Mouse (Mus musculus) gastrocnemius, adult 8-10 months (tissue): Measurements from ENCODE around the gene Trak1. TPM values are rescaled to one million over a fixed set of nuclear protein-coding genes. Genes with fewer than 3 reads are reported as not detected.

Experiments used
- DNase-seq, 2 experiments: peaks; one replicate each; pipeline ENCODE4 v3.0.0; 2022; ENCODE audit warnings: low spot score in 2 of 2
- total RNA-seq, 4 experiments: library from RNA; stranded (reverse); gene quantifications; 2 replicates each; pipeline ENCODE4 v1.2.4; 2022

Trak1 gene
- total RNA-seq, result 100 to 1,000 TPM; 133 to 200 (median 169) TPM

DNA sequence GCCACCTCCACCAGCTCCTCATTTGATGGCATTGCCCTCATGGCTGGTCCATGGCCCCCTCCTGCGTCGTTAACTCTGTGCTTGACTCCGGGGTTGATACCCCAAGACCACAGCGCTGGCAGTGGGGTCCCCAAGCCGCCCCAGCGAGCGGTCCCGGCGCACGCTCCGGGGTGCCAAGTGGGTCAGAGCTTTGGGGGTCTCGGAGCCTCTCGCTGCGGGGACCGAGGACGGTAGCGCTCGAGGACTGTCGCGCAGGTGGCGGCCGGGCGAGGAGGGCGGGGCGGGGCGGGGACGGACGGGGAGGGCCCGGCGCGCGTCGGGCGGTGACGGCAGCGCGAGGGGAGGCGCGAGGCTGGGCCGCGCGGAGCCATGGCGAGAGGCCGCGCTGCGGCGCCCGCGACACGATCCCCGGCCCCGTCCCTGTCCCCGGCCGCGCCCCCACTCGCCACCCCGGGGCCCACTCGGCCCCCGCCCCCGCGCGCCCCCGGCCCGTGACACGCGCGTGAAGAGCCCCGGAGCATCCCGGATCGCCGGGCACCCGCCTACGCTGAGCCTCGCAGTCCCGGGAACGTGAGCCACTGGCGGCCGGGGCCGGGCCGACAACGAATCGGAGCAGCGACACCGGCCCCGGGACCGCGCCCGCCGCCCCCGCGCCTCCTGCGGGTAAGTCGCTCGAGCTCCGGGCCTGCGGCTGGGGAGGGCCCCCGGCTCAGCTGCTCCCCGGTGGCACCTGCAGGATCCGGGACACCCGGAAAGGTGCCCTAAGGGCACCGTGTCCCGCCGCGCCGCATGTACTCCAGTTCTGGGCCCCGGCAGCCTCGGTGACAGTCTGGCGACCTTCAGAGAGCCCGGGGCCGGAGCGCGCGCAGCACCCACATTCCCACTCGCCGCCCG is at the start of gene Trak1:
Trak1 (plus strand) TSS at position 332 of the 894 bp plus-strand sequence.
- peak; percentile 45 to 62 for DNase-seq

DNA sequence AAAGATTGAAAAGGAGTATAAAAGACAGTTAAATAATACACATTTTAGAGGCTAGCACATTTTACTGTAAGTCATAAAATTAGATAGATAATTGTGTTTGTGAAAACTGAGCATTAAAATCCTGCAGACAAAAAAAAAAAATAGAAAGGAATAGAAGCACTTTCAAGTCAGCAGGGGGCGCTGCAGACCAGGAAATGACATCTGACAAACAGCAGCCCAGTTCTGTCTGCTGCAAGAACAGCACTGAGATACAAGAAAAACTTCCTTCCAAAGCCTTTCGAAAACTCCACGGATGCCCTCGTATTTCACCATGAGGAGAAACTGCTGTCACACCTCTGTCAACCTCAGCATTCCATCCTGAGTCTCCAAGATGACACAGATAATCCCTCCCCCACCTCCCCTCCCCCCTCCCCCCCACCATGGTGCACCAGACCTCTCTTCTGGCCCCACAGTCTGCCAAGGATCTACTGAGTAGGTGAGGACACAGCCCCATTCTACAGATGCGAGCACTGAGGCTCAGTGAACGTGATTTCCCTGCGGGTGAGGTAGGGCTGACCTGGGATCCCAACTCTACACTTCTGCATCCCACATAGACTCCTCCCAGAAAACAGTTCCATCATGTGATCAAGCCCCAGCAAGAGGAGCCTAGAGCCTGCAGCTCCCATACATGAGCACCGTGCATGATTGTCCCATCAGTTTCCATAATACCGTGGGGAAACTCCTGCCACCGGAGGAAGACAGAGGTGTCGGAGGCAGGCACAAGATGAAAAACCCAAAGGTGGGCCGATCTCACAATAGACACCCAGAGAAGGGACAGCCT is 49.1 kb upstream of the Trak1 start:
- peak; percentile 66 to 68 for DNase-seq

DNA sequence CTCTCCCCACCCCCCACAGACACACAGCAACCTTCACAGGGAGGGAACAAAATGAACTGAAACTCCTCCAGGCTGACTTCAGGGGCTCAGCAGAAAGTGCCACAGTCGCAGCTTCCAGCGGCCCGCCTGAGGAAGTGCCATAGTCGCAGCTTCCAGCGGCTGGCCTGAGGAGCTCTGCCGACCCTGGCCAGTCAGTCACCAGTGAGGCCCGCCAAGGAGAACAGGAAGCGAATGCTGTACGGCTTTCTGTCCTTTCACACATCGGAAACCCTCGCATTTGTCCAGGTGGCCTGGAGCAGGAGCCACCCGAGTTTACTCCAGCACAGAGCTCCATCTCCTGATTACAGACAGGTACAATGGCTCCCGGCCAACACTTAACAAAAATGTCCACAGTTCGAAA is 47.5 kb upstream of the Trak1 start:
- DNase-seq, result peak; percentile 2

DNA sequence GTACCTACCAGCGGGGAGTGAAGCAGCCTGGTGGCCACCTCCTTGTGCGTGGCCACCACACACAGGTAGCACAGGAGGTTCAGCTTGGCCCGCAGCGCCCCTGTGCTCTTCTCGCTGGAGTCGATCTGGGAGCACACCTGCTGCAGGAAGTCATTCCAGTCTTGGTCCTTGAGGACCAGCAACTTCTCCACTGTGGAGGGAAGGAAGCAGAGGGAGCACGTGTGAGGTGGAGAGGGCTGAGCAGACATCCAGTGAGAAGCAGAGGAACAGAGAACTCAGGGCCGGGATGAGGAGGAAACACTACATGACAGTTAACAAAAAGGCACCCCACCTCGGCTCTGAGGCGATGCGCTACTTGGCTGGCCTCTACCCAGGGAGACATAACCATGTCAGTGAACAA is 46.4 kb upstream of the Trak1 start:
- peak in 1 of 2 experiments; percentile 1 for DNase-seq

DNA sequence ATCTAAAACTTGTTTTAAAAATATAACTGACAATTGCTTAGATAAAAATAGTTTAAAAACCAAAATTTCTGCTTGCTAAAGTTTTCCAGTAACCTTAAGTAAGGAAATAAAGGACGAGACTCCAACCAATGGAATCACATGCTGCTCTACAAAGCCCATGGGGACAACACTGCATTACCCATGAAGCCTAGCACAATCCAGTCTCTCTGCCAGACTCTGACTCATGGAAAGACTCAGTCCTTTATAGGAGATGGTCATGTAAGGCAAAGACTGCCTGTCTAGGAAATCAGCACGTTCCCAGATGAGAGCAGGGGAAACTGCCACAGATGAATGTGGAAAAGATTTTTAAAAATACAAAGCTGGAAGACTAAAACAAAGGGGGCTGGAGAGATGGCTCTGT is 43.3 kb upstream of the Trak1 start:
- DNase-seq, result peak; percentile 6 to 11

DNA sequence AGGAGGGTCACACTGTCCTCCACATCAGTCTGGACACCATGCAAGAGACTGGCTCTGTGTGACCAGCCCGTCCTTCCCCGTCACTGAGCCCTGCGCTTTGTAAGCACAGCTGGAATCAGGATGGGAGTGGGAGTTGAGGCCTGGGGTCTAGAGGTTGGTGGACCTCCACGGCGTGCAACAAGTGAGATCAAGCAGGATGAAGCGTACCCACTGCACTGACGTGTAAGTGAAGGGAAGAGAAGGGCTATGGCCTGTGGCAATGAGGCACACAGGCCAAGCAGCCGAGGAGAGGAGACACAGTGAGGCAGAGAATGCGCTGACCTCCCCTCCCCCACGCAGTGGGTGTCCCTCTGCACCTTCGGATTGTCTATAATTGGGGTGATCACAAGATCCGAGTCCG is 42.5 kb upstream of the Trak1 start:
- peak; percentile 1 to 2 for DNase-seq

DNA sequence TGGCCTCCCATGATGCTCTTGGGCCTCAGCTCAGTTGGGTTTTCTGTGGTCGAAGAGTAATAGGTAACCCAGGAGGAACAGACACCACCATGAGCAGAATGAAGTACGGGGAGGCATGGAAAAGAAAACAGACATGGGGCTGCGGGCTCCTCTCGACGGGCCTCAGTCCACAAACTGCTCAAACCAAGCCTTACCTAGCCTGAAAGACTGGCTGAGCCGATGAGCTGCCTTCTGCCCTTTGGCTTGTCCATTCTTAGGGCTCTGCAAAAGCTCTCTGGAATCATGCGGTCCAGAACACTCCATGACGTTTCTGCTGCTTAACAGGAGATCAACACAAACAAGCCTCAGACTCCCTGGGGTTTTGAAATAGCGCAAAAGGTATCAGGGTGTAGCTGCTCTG is 40.2 kb upstream of the Trak1 start:
- DNase-seq, result peak in 1 of 2 experiments; percentile 1

DNA sequence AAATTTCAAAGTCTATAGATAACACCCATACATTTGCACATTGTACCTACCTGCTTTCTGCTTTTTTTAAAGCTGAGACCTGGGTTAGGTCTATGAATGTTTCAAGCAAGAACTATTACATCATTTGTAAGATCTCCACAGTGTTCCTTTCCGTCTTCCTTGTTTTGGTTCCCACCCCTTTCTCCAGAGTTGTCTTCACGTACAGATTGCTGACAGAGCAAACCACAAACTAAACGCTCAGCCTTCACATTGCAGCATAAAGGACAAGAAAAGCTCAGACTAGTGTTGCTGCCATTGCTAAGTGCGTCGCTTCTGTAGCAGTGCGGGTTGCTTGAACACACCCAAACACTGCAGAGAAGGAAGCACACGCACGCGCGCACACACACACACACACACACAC is 32.0 kb upstream of the Trak1 start:
- no peak for DNase-seq

DNA sequence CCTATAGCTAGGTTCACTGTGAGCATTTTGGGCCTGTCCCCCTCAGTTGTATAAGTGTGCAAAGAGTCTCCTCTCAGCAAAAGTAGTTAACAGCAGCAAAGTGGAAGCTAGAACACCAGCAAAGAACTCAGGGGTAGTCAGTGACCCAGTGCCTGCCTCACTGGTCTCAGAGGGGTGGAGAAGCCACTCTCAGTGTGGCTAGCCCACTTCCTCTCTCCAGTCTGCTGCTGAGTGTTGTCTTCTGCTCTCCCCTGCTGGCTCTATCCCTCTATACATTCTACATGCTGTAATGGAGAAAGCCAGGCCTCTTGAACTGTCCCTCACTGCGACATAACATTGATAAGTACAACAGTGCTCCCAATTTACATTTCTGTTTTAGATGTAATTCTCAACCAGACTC is 26.2 kb upstream of the Trak1 start:
- DNase-seq, result no peak

DNA sequence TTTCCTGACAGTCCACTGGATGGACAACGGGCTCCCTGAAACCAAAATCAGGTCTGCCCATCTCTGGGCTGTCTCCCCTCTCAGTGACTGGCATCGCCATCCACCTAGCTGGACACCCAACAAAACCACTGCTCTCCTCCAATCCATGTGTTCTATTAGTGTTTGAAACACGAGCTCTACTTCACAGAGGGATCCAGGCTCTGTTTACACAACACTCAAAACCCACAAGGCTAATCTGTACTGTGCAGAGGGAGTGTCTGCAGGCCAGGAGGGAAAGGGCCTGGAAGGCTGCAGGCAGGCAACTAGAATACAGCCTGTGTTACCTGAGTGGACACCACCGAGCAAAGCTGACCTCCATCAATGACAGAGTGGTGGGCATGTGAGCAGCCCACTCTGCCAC is 25.7 kb upstream of the Trak1 start:
- DNase-seq, result no peak

DNA sequence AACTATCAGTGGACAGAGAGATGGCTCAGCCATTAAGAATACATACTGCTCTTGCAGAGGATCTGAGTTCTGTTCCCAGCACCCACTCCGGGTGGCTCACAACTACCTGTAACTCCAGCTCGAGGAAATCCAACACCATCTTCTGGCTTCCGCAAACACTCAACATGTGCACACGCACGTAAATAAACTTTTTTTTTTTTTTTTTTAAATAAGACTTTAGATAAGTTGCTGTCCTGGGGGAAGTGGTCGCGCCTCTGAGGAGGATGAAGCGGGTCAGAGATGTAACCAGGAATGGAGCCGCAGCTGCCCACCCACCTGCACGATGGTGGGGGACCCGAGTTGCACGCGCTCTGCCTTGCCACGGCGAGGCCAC is 20.6 kb upstream of the Trak1 start:
- DNase-seq, result no peak

DNA sequence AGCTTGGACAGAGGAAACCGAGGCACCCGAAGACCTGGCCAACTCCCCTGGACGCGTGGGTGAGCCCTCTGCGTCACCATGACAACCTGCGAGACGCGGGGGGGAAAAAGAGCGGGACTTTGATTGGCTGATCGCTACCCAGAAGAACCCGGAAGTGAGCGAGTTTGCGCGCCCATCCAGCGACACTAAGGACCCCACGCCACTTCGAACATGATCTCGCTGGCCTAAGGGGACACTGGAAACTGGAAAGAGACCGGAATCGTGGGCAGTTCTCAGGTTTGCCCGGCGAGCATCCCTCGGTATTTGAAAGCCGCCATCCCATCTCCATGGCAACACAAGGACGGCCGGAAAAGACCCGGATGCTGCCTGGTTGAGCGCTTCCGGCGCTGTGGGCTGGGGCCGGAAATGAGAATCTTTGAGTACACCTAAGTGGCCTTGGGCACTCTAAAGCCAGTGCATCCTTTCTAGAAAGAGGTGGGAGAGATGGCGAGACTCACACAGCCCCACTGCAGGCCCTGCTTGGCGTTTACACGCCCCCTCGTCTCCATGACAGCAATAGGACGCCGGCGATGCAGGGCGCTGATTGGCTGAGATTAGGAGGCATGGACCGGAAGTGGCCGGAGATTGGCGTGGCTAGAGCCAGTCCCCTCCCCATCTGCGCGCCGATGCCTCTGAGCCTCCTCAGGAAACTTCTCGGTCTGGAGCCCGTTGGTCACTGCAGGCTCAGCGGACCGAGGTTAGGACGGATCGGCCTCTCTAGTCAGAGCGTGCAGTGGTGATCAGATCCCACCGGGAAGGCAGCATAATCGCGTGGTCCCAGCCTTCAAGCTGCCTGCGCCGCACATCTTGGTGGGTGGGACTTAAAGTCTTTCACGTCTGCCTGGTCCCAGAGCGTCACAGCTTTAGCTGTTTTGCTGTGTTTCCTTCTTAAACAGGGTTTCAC is 19.9 kb upstream of the Trak1 start, which contains the start of gene Ulk4:
Ulk4 (minus strand) TSS at position 80 of the 943 bp plus-strand sequence.
- peak; percentile 85 to 87 for DNase-seq

DNA sequence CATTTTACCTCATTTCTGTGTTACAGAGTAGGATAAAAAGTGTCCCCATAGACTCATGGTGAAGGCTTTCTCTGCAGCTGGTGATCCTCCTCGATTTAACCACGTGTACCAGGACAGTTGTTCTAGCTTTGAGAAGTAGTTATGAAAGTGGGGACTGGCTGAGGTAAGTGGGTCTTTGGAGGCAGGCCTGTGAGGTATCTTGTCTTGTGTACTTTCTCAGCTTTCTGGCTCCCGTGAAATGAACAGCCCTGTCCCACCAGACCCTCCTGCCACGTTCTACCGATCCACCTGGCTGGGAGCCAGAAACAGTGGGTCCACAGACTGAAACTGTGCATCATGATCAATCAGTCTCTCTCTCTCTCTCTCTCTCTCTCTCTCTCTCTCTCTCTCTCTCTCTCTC is 18.1 kb upstream of the Trak1 start:
- no peak for DNase-seq

DNA sequence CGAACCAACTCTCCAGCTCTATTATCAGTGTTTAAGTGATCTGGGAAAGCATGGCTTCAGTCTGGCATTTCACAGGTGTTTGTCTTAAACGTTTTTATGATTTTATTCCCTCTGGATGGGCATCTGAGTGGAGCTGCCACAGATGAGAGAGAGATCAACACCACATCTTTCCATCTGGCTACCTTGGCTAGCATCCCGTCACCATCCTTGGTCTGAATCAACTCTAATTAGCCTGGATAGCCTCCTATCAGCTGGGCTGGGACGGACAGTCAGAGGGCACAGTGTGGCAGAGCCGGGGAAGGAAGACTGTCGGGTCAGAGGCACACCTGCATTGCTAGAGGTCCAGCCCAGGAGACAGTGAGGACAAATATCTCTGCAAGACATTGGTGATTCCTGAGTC is 15.4 kb upstream of the Trak1 start:
- no peak for DNase-seq

DNA sequence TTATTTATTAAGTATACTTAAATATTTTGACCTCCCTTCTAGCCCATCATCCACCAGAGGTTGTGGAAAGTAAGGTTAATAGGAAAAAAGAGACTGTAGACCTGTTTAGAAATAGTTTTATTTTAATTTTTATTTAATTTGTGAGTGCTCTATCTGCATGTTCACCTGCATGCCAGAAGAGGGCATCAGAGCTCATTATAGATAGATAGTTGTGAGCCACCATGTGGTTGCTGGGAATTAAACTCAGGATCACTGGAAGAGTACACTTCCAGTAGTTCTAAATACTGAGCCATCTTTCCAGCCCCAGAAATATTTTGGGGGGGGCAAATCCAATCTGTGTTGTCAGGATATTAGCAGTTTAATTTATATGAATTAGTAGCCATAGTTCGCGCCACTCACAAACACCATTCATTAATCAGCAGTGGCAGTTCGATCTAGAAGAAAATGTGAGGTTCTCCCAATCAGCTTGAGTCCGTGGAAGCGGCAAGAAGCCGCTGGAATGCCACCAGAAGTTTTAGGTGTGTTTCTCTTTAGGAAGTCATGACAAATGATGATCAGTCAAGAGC is 13.6 kb upstream of the Trak1 start:
- DNase-seq, result no peak

DNA sequence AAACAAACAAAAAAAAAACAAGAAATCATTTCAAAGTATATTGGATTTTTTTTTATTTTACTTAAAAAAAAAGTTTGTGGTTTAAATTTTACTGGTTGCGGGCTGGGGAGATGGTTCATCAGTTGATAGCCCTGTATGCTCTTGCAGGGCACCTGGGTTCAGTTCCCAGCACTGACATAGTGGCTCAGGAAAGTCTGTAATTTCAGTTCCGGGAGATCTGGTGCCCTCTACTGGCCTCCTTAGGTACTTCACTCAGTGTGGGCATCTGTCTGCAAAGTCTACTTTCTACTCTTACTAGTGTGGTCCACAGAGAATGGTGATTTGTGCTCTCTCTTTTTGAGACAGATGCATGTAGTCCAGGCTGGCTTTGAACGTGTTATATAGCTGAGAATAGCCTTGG is 12.9 kb upstream of the Trak1 start:
- no peak for DNase-seq

DNA sequence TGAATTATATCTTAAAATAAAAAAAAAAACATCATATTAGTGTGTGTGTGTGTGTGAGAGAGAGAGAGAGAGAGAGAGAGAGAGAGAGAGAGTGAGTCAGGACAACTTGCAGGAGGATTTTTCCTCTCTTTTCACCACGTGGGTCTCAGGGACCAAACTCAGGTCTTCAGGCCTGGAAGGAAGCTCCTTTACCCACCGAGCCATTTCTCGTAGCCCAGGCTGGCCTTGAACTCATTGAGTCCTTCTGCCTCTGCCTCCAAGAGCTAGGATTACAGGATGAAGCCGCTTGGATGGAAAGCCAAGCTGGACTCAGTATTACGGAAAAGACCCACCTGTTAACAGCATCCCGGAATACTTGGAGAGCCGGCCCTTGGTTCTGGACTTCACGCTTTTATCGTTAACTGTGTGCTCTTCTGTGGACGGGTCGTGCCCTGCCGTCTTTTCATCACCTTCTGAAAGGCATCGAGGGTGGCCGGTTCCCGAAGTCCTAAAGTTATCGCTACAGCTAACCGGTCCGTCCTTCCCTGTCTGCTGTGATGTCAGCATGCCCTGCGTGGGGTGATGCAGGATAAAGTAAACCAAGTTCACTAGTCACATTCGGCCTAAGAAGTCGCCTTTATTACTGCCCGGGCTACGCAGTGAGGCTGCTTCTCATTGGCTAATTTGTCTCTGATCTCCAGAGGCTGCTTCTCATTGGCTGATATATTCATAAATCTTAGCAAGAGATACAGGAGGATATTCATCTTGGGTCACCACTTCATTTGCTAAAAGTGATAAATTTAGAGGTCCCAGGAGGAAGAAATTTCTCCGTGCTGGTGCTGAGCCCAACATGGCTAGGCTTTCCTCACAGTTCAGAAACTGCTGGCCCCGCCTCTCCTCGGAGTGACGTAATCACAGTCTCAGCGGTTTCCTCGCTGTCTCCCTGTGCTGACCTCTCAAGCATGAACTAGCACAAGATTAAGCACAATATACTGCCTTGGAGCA is 11.7 kb upstream of the Trak1 start:
- peak; percentile 53 to 66 for DNase-seq

DNA sequence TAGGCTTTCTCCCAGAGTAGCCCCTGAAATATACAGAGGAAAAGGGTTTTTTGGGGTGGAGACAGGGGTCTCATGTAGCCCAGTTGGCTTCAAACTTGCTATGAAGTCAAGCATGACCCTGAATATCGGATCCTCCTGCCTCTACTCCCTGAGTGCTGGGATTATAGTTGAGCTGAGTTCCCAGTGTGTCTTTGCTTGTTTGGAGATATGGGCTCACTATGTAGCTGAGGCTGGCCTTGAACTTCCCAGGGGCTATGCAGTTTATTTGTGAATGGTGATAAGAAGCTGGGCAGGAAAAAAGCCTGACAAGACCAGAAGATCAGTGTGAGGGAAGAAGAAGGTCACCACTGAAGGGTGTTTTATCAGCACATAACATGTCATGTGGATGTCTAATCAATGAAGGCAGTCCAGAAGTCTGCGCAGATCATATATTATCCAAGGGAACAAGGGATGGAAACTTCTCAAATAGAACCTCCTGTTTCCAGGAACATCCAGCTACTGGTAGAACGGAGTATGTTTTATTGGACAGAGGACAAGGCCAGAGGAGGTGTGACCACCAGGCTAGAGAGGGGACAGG is 10.9 kb upstream of the Trak1 start:
- DNase-seq, result no peak

DNA sequence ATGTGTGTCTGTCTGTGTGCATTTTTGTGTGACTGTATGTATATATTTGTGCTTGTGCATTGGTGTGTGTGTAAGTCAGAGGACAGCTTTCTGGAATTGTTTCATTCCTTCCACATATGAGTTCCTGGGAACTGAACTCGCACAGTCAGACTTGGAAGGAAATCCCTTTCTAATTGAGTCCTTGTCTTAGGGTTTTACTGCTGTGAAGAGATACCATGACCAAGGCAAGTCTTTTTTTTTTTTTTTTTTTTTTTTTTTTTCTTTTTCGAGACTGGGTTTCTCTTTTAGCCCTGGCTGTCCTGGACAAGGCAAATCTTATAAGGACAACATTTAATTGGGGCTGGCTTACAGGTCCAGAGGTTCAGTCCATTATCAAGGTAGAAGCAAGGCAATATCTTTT is 6.0 kb upstream of the Trak1 start:
- no peak for DNase-seq
